Mouse (Mus musculus) heart, adult 18-20 months (tissue): ENCODE data around the gene Bicc1. TPM values are rescaled to one million over a fixed set of nuclear protein-coding genes. Genes with fewer than 3 reads are reported as not detected.
A peak's percentile ranks its signal among the peaks of the same experiment; 100 is the strongest.
"Not testable (repeated sequence)": the region's sequence is repeated elsewhere in the genome, so short reads cannot be mapped to it uniquely, and the experiment has no call there.

ENCODE experiments used
- DNase-seq, 2 experiments: peaks; one replicate each; pipeline ENCODE4 v3.0.0; 2021 to 2022; ENCODE audit warnings: mixed read lengths in 1 of 2
- total RNA-seq, 2 experiments: library from RNA; stranded (reverse); gene quantifications; 2 replicates each; pipeline ENCODE4 v1.2.3; 2021

Bicc1 gene
- total RNA-seq, 2 experiments from 2014 or later: 11.8 to 13.1 TPM

GRCm38 (mm10) chr10:70946121-70946520, 213.4 kb downstream of the Bicc1 start:
- not testable (repeated sequence) for DNase-seq

GRCm38 (mm10) chr10:70945076-70945475, 214.4 kb downstream of the Bicc1 start:
- no peak for DNase-seq

GRCm38 (mm10) chr10:70941623-70942022, 217.9 kb downstream of the Bicc1 start:
- peak; percentile 35 to 37 for DNase-seq

GRCm38 (mm10) chr10:70939751-70940150, 219.7 kb downstream of the Bicc1 start:
- peak; percentile 62 to 77 for DNase-seq

GRCm38 (mm10) chr10:70937450-70937849, 222.1 kb downstream of the Bicc1 start:
- peak; percentile 63 to 73 for DNase-seq

- DNase-seq: no peak
Measured at GRCm38 (mm10) chr10:70936008-70936407, 223.5 kb downstream of the Bicc1 start.

- no peak for DNase-seq
Measured at GRCm38 (mm10) chr10:70926126-70926525, 233.4 kb downstream of the Bicc1 start.

- DNase-seq: peak; percentile 45 to 52
Measured at GRCm38 (mm10) chr10:70924348-70924747, 235.2 kb downstream of the Bicc1 start.

GRCm38 (mm10) chr10:70923936-70924335, 235.6 kb downstream of the Bicc1 start:
- no peak for DNase-seq

- DNase-seq: no peak
Measured at GRCm38 (mm10) chr10:70921481-70921880, 238.0 kb downstream of the Bicc1 start.

GRCm38 (mm10) chr10:70919851-70920250, 239.6 kb downstream of the Bicc1 start:
- no peak for DNase-seq

GRCm38 (mm10) chr10:70919031-70919663, 240.4 kb downstream of the Bicc1 start:
- DNase-seq: no peak

GRCm38 (mm10) chr10:70916697-70917096, 242.8 kb downstream of the Bicc1 start:
- no peak for DNase-seq

- no peak for DNase-seq
Measured at GRCm38 (mm10) chr10:70915096-70915495, 244.4 kb downstream of the Bicc1 start.

- DNase-seq: peak; percentile 38 to 52
Measured at GRCm38 (mm10) chr10:70903936-70904335, 255.6 kb downstream of the Bicc1 start.

GRCm38 (mm10) chr10:70902751-70903485, 256.6 kb downstream of the Bicc1 start:
- DNase-seq: no peak

GRCm38 (mm10) chr10:70901193-70901875, 258.2 kb downstream of the Bicc1 start:
- no peak for DNase-seq

GRCm38 (mm10) chr10:70895891-70896290, 263.6 kb downstream of the Bicc1 start:
- DNase-seq: no peak

- DNase-seq: peak in 1 of 2 experiments; percentile 13
Measured at GRCm38 (mm10) chr10:70878046-70878445, 281.5 kb downstream of the Bicc1 start.

GRCm38 (mm10) chr10:70877631-70878030, 281.9 kb downstream of the Bicc1 start:
- DNase-seq: peak in 1 of 2 experiments; percentile 11

GRCm38 (mm10) chr10:70876522-70876921, 283.0 kb downstream of the Bicc1 start:
- DNase-seq: no peak

GRCm38 (mm10) chr10:70876119-70876518, 283.4 kb downstream of the Bicc1 start:
- DNase-seq: peak; percentile 4 to 9

GRCm38 (mm10) chr10:70874994-70875538, 284.4 kb downstream of the Bicc1 start:
- no peak for DNase-seq
